ENCODE assay signal across 8 mouse cellular contexts in the genomic region with DNA sequence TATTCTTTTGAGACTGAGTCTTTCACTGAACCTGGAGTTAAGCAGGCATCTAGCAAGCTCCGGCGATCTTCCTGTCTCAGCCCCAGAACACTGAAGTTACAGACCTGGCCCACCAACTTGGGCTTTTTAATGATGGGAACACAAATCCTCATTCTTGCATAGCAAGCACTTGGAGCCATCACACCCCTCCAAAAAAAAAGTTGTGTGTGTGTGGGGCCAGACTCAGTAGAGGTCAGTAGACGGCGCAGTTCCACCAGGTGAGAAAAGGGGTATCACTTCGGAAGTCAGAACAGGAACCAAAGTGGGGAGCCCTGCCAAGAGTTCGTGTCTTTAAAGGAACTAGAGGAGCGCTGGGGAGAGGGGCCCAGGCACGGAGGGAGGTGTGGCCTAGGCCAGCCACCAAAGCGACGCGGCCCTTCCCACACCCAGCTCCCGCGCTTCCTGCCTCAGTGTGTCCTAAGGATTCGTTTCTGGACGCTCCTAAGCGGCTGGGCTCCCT. TPM values are rescaled to one million over a fixed set of nuclear protein-coding genes. Genes with fewer than 3 reads are reported as not detected.
A peak's percentile ranks its signal among the peaks of the same experiment; 100 is the strongest.
DNase-seq lines count a peak whose midpoint lies in the region; ATAC-seq and TF ChIP-seq lines count a peak whose summit lies in the region.

No protein-coding gene starts in this region.

- no peaks in the 10 kb centered on the region for H3K9me3 ChIP-seq in lung, embryonic 14.5 days (ENCODE audit: low read depth, low read length)
- no peaks in the 10 kb centered on the region for H3K9me3 ChIP-seq in limb, embryonic 14.5 days (ENCODE audit: control insufficient read depth, low read length)

- H3K9ac ChIP-seq in lung, embryonic 14.5 days = peak overlapping the region; percentile 72
- H3K9ac ChIP-seq in limb, embryonic 14.5 days (ENCODE audit: low read depth, low read length, severe bottlenecking) = peak overlapping the region; percentile 87

- peak; percentile 23; the same call in 1 of the 2 replicates for TF ChIP-seq CTCF in lung, embryonic 14.5 days (IDR thresholded peaks at IDR 0.05; ENCODE audit: low read depth)
- no peak for TF ChIP-seq CTCF in olfactory bulb, adult 2 months (IDR thresholded peaks at IDR 0.05; ENCODE audit: insufficient read depth, low read depth, low read length)

- peak overlapping the region; percentile 77 for H3K4me2 ChIP-seq in lung, embryonic 14.5 days
- H3K4me2 ChIP-seq in limb, embryonic 14.5 days (replicated peaks; ENCODE audit: low read depth, low read length, severe bottlenecking) = peak overlapping the region; percentile 79

- 2% methylated on average over 16 of the region's 16 CpGs for WGBS in lung, embryonic 14.5 days
- 3% methylated on average over 16 of the region's 16 CpGs for whole genome bisulfite sequencing in limb, embryonic 14.5 days
- 2% methylated on average over 16 of the region's 16 CpGs for WGBS in olfactory bulb, adult 2 months

- H3K27ac ChIP-seq in lung, embryonic 14.5 days (ENCODE audit: low read depth) = peak overlapping the region; percentile 94
- H3K27ac ChIP-seq in limb, embryonic 14.5 days (replicated peaks; ENCODE audit: low read depth, low read length) = peak overlapping the region; percentile 95
- H3K27ac ChIP-seq in olfactory bulb, adult 2 months (ENCODE audit: insufficient read depth, low read depth, low read length) = 0 out of 2 replicates have a peak overlapping the region, but pooled peaks have one; percentile 43

- H3K4me1 ChIP-seq in lung, embryonic 14.5 days (ENCODE audit: insufficient read depth) = peaks cover 8% of the 10 kb centered on the region
- peaks cover 28% of the 10 kb centered on the region for H3K4me1 ChIP-seq in limb, embryonic 14.5 days (ENCODE audit: control insufficient read depth, insufficient read depth, low read length)
- peaks cover 9% of the 10 kb centered on the region for H3K4me1 ChIP-seq in olfactory bulb, adult 2 months (ENCODE audit: control insufficient read depth, insufficient read depth, low read length)

- TF ChIP-seq POLR2A in limb, embryonic 14.5 days (IDR thresholded peaks at IDR 0.05; ENCODE audit: borderline replicate concordance, extremely low read depth, insufficient read depth, insufficient read length) = no peak
- no peak for TF ChIP-seq POLR2A in olfactory bulb, adult 2 months (IDR thresholded peaks at IDR 0.05; ENCODE audit: insufficient read depth, low read depth, low read length)

- H3K4me3 ChIP-seq in lung, embryonic 14.5 days (ENCODE audit: low read depth, low read length) = peak overlapping the region; percentile 67
- H3K4me3 ChIP-seq in limb, embryonic 14.5 days (replicated peaks; ENCODE audit: low read length) = peak overlapping the region; percentile 76
- H3K4me3 ChIP-seq in olfactory bulb, adult 2 months (ENCODE audit: insufficient read depth, low read depth, low read length) = peak overlapping the region; percentile 65

- H3K36me3 ChIP-seq in lung, embryonic 14.5 days (ENCODE audit: insufficient read depth) = peaks cover 8% of the 10 kb centered on the region
- no peaks in the 10 kb centered on the region for H3K36me3 ChIP-seq in limb, embryonic 14.5 days (ENCODE audit: control insufficient read depth, insufficient read depth, low read length)

- no peaks in the 10 kb centered on the region for H3K27me3 ChIP-seq in lung, embryonic 14.5 days (ENCODE audit: insufficient read depth, low read length)
- H3K27me3 ChIP-seq in limb, embryonic 14.5 days (ENCODE audit: control insufficient read depth, insufficient read depth, low read length) = no peaks in the 10 kb centered on the region

- DNase-seq in lung, embryonic 14.5 days = no peak
- no peak for DNase-seq in lung, postnatal 4 days
- DNase-seq in limb, embryonic 14.5 days (ENCODE audit: low spot score) = no peak
- no peak for DNase-seq in ovary, postnatal 36 days (ENCODE audit: low spot score)
- no peak for DNase-seq in left cerebral cortex, adult 18-20 months (ENCODE audit: low spot score in 2 of 2)
- no peak for DNase-seq in c-Kit-positive CD71-positive TER-119-positive erythroid progenitor cells, embryonic 14.5 days (ENCODE audit: low spot score)

- peak; percentile 10 for ATAC-seq in lung, embryonic 14.5 days (ENCODE audit: insufficient read depth)
- peak; percentile 63 for ATAC-seq in erythroblast, adult 5-6 weeks (replicated peaks; ENCODE audit: low FRiP score, poor library complexity, severe bottlenecking)
- ATAC-seq in limb, embryonic 14.5 days (ENCODE audit: low FRiP score, low read depth) = no peak; the same call in 1 of the 2 replicates

RNA-seq across cellular contexts. Expression of gene Tti1, which starts 0.3 kb away (rescaled TPM):
- 25.9 and 27.3 TPM in 2 replicates for polyA plus RNA-seq in lung, embryonic 14.5 days (2014; fragmentation: Nextera tagmentation; extraction: Ambion mirVana)
- 1.3 and 10.4 TPM in 2 replicates for total RNA-seq in erythroblast, adult 5-6 weeks (2015; ENCODE audit: low replicate concordance)
- total RNA-seq in erythroblast, adult 5-6 weeks (2017; ENCODE audit: low replicate concordance) = 9.5 and 12.6 TPM in 2 replicates
- polyA plus RNA-seq in limb, embryonic 14.5 days (2012; rRNA removed) = 23.7 and 25.5 TPM in 2 replicates
- 19.1 and 20.1 TPM in 2 replicates for polyA plus RNA-seq in limb, embryonic 14.5 days (2014; fragmentation: Nextera tagmentation; extraction: Ambion mirVana)
- polyA plus RNA-seq in olfactory bulb, adult 2 months (2012; ENCODE audit: insufficient read depth, insufficient read length, low replicate concordance, missing spikeins) = not detected in 2 replicates
- total RNA-seq in left cerebral cortex, adult 18-20 months (2021) = 10 to 100 TPM; 21.0 to 23.5 TPM

RNA-seq across cellular contexts. Expression of gene Rprd1b, which starts 0.4 kb away (rescaled TPM):
- polyA plus RNA-seq in lung, embryonic 14.5 days (2014; fragmentation: Nextera tagmentation; extraction: Ambion mirVana) = 48.8 and 50.9 TPM in 2 replicates
- 19.2 and 20.8 TPM in 2 replicates for total RNA-seq in erythroblast, adult 5-6 weeks (2015; ENCODE audit: low replicate concordance)
- 25.5 and 31.2 TPM in 2 replicates for total RNA-seq in erythroblast, adult 5-6 weeks (2017; ENCODE audit: low replicate concordance)
- polyA plus RNA-seq in limb, embryonic 14.5 days (2012; rRNA removed) = 30.6 and 32.5 TPM in 2 replicates
- 37.1 and 44.8 TPM in 2 replicates for polyA plus RNA-seq in limb, embryonic 14.5 days (2014; fragmentation: Nextera tagmentation; extraction: Ambion mirVana)
- not detected in 2 replicates for polyA plus RNA-seq in olfactory bulb, adult 2 months (2012; ENCODE audit: insufficient read depth, insufficient read length, low replicate concordance, missing spikeins)
- 10 to 100 TPM; 74.0 to 79.9 TPM for total RNA-seq in left cerebral cortex, adult 18-20 months (2021)

Comparison
In these comparisons a context has a peak if more than half of its experiments do, and no peak if none do; other contexts are left out.
1. H3K27ac ChIP-seq: peak in every context shown above with its lines; median percentile 95 in limb, embryonic 14.5 days; 94 in lung, embryonic 14.5 days; 43 in olfactory bulb, adult 2 months.
2. RNA of gene Tti1, which starts 0.3 kb away (polyA plus RNA-seq): 25.9 to 27.3 TPM in lung, embryonic 14.5 days and 19.1 to 25.5 TPM in limb, embryonic 14.5 days; not detected in olfactory bulb, adult 2 months; every median in the first group is over 10 times any median in the second.
3. Peak in every context shown above with its lines, with median percentiles within 50 percentile points of each other: H3K4me3 ChIP-seq.